Mouse (Mus musculus) testis, adult 2 months (tissue): ENCODE measurements around the gene Pip5k1c. TPM values are rescaled to one million over a fixed set of nuclear protein-coding genes. Genes with fewer than 3 reads are reported as not detected.
A peak's percentile ranks its signal among the peaks of the same experiment; 100 is the strongest.

Experiments used
- H3K27ac ChIP-seq: fragments of 200-500 bp; 2 replicates; pipeline ENCODE4 v1.5.1; 2012; ENCODE audit warnings: low read depth, low read length; ENCODE audit not compliant: control insufficient read depth, insufficient read depth
- H3K27me3 ChIP-seq: fragments of 200-500 bp; 2 replicates; pipeline ENCODE4 v1.6.1; 2012; ENCODE audit warnings: mild to moderate bottlenecking, low read length, moderate library complexity; ENCODE audit not compliant: control insufficient read depth, insufficient read depth
- H3K36me3 ChIP-seq: fragments of 200-500 bp; 2 replicates; pipeline ENCODE4 v1.6.1; 2012; ENCODE audit warnings: mild to moderate bottlenecking, low read length; ENCODE audit not compliant: control insufficient read depth, insufficient read depth
- H3K4me1 ChIP-seq: fragments of 200-500 bp; 2 replicates; pipeline ENCODE4 v1.6.1; 2012; ENCODE audit warnings: low read length; ENCODE audit not compliant: control insufficient read depth, insufficient read depth
- H3K4me3 ChIP-seq: fragments of 200-500 bp; 2 replicates; pipeline ENCODE4 v1.5.1; 2012; ENCODE audit warnings: low read depth, mild to moderate bottlenecking, low read length, moderate library complexity, mixed read lengths; ENCODE audit not compliant: control insufficient read depth
- CTCF ChIP-seq: fragments of 200-500 bp; IDR thresholded peaks from 2 replicates; pipeline ENCODE4 v1.5.1; 2012; ENCODE audit warnings: low read depth, mild to moderate bottlenecking, inconsistent platforms, low read length, moderate library complexity; ENCODE audit not compliant: control insufficient read depth, insufficient read depth, insufficient replicate concordance
- POLR2A ChIP-seq: fragments of 200-500 bp; IDR thresholded peaks from 2 replicates; pipeline ENCODE4 v1.6.1; 2012; ENCODE audit warnings: low read depth, mild to moderate bottlenecking, inconsistent platforms, low read length, moderate library complexity; ENCODE audit not compliant: control insufficient read depth
- polyA plus RNA-seq: library from polyadenylated mRNA; depleted of rRNA; stranded (reverse); fragments of >200 nt; gene quantifications from 2 replicates; pipeline ENCODE4 v1.2.3, GENCODE M21; 2012

Pip5k1c gene
- polyA plus RNA-seq, 1 experiment = 10.1 TPM

DNA sequence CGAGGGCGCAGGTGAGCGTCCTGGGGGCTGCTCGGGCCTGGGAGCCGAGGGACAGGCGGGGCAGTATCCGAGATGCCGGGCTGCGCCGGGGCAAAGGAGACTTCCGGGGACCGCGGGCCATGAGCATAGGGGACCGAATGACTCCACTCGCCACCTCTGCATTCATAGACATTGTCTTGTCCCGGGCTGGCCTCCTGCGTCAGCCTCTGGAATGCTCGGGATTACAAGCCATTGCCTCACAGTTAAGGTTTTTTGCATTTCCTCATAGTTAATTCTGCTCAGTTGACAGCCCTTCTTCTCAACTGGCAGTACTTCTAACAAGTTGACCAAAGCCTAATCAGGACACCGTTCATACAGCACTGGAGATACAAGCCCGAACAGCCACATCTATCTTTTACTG is 28.7 kb downstream of the Pip5k1c start:
- peak overlapping the region; percentile 94 for H3K27ac ChIP-seq
- TF ChIP-seq CTCF (no peak), POLR2A (no peak)
- H3K4me3 ChIP-seq = peak overlapping the region; percentile 98
- no peaks in the 10 kb centered on the region for H3K27me3 ChIP-seq
- H3K4me1 ChIP-seq = peaks cover 13% of the 10 kb centered on the region
- no peaks in the 10 kb centered on the region; the same call in 1 of the 2 replicates for H3K36me3 ChIP-seq

GRCm38 (mm10) chr10:81322444-81322843 is 29.7 kb downstream of the Pip5k1c start:
- Histone ChIP-seq H3K36me3 (no peaks in the 10 kb centered on the region; the same call in 1 of the 2 replicates), H3K4me3 (no peak overlapping the region), H3K4me1 (peaks cover 13% of the 10 kb centered on the region), H3K27ac (no peak overlapping the region), H3K27me3 (no peaks in the 10 kb centered on the region)
- TF ChIP-seq CTCF (no peak), POLR2A (no peak)

DNA sequence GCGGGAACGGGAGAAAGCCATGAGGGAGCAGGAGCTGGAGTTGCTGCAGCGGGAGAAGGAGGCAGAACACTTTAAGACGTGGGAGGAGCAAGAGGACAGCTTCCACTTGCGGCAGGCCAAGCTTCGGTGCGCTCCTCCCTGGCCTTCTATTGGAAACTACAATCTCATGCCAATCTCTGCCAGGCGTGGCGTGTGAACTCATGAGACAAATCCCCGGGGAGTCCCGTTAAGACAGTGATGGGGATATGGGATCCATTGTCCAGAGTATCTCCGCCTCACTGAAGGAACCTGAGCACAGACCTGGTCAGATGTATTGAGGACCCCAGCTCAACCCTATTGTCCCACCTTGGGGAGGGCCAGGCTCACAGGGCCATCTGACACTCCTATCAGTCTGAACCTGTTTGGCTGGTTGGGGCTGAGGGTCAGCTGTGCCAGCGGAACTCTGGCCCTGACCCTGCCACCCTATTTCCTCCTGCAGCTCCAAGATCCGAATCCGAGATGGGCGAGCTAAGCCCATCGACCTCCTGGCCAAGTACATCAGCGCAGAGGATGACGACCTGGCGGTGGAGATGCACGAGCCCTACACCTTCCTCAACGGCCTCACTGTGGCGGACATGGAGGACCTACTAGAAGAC is 30.5 kb downstream of the Pip5k1c start:
- Histone ChIP-seq H3K27me3 (no peaks in the 10 kb centered on the region), H3K36me3 (no peaks in the 10 kb centered on the region; the same call in 1 of the 2 replicates), H3K4me3 (no peak overlapping the region), H3K4me1 (peaks cover 13% of the 10 kb centered on the region), H3K27ac (no peak overlapping the region)
- TF ChIP-seq POLR2A (no peak), CTCF (no peak)

DNA sequence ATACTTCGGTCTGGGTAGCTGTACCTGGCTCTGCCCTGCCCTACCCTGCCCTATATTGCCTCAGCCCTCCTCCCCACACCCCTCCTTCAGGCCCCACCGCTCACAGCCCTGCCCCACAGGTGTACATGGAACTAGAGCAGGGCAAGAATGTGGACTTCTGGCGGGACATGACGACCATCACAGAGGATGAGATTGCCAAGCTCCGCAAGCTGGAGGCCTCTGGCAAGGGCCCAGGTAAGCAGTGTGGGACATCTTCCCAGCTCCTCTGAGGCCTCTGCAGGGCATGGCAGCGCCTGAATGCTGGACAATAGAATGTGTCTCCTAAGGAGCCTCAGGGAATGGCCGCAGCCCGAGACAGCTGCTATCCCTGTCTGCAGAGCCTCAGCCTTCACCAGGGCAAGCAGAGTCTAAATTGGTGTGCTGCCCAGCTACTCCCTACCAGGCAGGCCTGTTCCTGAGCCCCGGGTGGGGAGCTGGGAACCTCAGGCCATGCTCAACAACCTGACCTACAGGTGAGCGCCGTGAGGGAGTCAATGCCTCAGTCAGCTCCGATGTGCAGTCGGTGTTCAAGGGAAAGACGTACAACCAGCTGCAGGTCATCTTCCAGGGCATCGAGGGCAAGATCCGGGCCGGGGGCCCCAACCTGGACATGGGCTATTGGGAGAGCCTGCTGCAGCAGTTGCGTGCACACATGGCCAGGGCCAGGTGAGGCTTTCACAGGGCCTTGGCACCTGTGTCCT is 31.2 kb downstream of the Pip5k1c start:
- no peak overlapping the region for H3K4me3 ChIP-seq
- H3K36me3 ChIP-seq = no peaks in the 10 kb centered on the region; the same call in 1 of the 2 replicates
- peaks cover 9% of the 10 kb centered on the region for H3K4me1 ChIP-seq
- H3K27ac ChIP-seq = no peak overlapping the region
- no peaks in the 10 kb centered on the region for H3K27me3 ChIP-seq
- TF ChIP-seq CTCF = no peak
- TF ChIP-seq POLR2A = no peak

DNA sequence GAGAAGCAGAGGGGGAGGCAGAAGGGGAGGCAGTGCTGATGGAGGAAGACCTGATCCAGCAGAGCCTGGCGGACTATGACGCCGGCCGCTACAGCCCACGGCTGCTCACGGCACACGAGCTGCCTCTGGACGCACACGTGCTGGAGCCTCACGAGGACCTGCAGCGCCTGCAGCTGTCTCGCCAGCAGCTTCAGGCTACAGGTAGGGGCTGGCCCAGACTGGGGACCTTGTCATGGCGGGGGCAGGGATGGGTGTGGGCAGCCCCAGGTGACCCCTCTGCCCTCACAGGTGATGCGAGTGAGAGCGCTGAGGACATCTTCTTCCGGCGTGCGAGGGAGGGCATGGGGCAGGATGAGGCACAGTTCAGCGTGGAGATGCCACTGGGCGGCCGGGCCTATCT is 32.4 kb downstream of the Pip5k1c start:
- Histone ChIP-seq H3K27ac (no peak overlapping the region), H3K27me3 (no peaks in the 10 kb centered on the region), H3K36me3 (no peaks in the 10 kb centered on the region; the same call in 1 of the 2 replicates), H3K4me1 (no peaks in the 10 kb centered on the region; the same call in none of the 2 replicates), H3K4me3 (no peak overlapping the region)
- no peak for TF ChIP-seq POLR2A

DNA sequence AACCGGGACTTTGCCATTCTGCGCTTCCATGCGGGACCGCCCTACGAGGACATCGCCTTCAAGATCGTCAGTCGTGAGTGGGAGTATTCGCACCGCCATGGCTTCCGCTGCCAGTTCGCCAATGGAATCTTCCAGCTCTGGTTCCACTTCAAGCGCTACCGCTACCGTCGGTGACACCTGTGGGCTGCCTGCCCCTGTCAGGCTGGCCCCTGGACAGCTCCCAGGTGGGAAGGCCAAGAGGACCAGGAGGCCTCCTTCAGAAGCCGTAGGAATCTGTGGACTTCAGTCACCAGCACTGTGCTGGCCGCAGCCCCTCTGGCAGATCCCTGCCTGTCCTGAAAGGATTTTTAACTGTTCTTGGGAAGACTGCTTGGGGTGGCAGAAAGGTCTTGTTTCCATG is 33.0 kb downstream of the Pip5k1c start:
- Histone ChIP-seq H3K4me3 (no peak overlapping the region), H3K36me3 (no peaks in the 10 kb centered on the region; the same call in 1 of the 2 replicates), H3K27me3 (no peaks in the 10 kb centered on the region), H3K4me1 (no peaks in the 10 kb centered on the region; the same call in none of the 2 replicates), H3K27ac (no peak overlapping the region)
- no peak for TF ChIP-seq POLR2A
- no peak for TF ChIP-seq CTCF

- no peaks in the 10 kb centered on the region; the same call in 1 of the 2 replicates for H3K36me3 ChIP-seq
These were observed 34.1 kb downstream of the Pip5k1c start for GRCm38 (mm10) chr10:81326858-81327257.

More at GRCm38 (mm10) chr10:81326858-81327257, 34.1 kb downstream of the Pip5k1c start:
- Histone ChIP-seq H3K27ac (no peak overlapping the region), H3K4me3 (no peak overlapping the region), H3K27me3 (no peaks in the 10 kb centered on the region), H3K4me1 (no peaks in the 10 kb centered on the region; the same call in 1 of the 2 replicates)
- no peak for TF ChIP-seq CTCF
- no peak for TF ChIP-seq POLR2A
